Mouse (Mus musculus) MEL (cell line): ENCODE data around the gene Tubgcp6. TPM values are rescaled to one million over a fixed set of nuclear protein-coding genes. Genes with fewer than 3 reads are reported as not detected.

ENCODE experiments used
- DNase-seq: peaks from one replicate; pipeline ENCODE4 v3.0.0; 2011; ENCODE audit warnings: low read depth, low spot score
- H3K27ac ChIP-seq: 2 replicates; pipeline ENCODE4 v1.5.1; 2012; ENCODE audit warnings: low read depth, mild to moderate bottlenecking, control low read depth, low read length, moderate library complexity; ENCODE audit not compliant: control insufficient read depth
- H3K27me3 ChIP-seq, 2 experiments: fragments of 150-350 bp in 1 of 2; sonication (generic) in 1 of 2; 2 replicates each; pipeline ENCODE4 v1.6.1; 2012; ENCODE audit warnings: low read length in 2 of 2, mild to moderate bottlenecking in 2 of 2, improper control_type of control experiment in 1 of 2, moderate library complexity in 1 of 2; ENCODE audit not compliant: insufficient read depth in 2 of 2, control insufficient read depth in 1 of 2
- H3K36me3 ChIP-seq, 2 experiments: 2 replicates each; pipeline ENCODE4 v1.6.1; 2012 to 2014; ENCODE audit warnings: low read length in 2 of 2, improper control_type of control experiment in 1 of 2, inconsistent platforms in 1 of 2, mild to moderate bottlenecking in 1 of 2; ENCODE audit not compliant: insufficient read depth in 2 of 2, control insufficient read depth in 1 of 2
- H3K4me1 ChIP-seq, 2 experiments: fragments of 150-350 bp in 1 of 2; sonication (generic) in 1 of 2; 2 replicates each; pipeline ENCODE4 v1.6.1; 2012; ENCODE audit warnings: low read length in 2 of 2, improper control_type of control experiment in 1 of 2, mild to moderate bottlenecking in 1 of 2; ENCODE audit not compliant: insufficient read depth in 2 of 2, control insufficient read depth in 1 of 2
- H3K4me3 ChIP-seq, 2 experiments: fragments of 150-350 bp in 1 of 2; sonication (generic) in 1 of 2; 2 replicates each; pipeline ENCODE4 v1.5.1; 2012; ENCODE audit warnings: low read depth in 2 of 2, low read length in 2 of 2, mild to moderate bottlenecking in 2 of 2, moderate library complexity in 2 of 2, control low read depth in 1 of 2, improper control_type of control experiment in 1 of 2; ENCODE audit not compliant: control insufficient read depth in 1 of 2, insufficient read depth in 1 of 2
- H3K79me2 ChIP-seq: 2 replicates; pipeline ENCODE4 v1.6.1; 2012; ENCODE audit warnings: mild to moderate bottlenecking, low read length, moderate library complexity; ENCODE audit not compliant: control insufficient read depth, poor library complexity, insufficient read depth
- H3K9ac ChIP-seq: 2 replicates; pipeline ENCODE4 v1.6.1; 2012; ENCODE audit warnings: low read depth, mild to moderate bottlenecking, control low read depth, low read length, moderate library complexity; ENCODE audit not compliant: control insufficient read depth, poor library complexity, severe bottlenecking
- H3K9me3 ChIP-seq: fragments of 150-350 bp; sonication (generic); replicated peaks from 2 replicates; pipeline ENCODE4 v1.6.1; 2012; ENCODE audit warnings: mild to moderate bottlenecking, low read length, improper control_type of control experiment, moderate library complexity; ENCODE audit not compliant: insufficient read depth
- BHLHE40 ChIP-seq: IDR thresholded peaks from 2 replicates; pipeline ENCODE4 v1.6.1; 2012; ENCODE audit warnings: low read depth, mild to moderate bottlenecking, inconsistent platforms, low read length, improper control_type of control experiment, borderline replicate concordance
- CTCF ChIP-seq, 3 experiments: IDR thresholded peaks in 2 of 3; conservative IDR thresholded peaks in 1 of 3; 2 replicates each; pipeline ENCODE4 v1.5.1; 2011 to 2012; ENCODE audit warnings: low read length in 3 of 3, low read depth in 2 of 3, mild to moderate bottlenecking in 2 of 3, improper control_type of control experiment in 1 of 3, inconsistent platforms in 1 of 3, mixed read lengths in 1 of 3, moderate library complexity in 1 of 3; ENCODE audit not compliant: control insufficient read depth in 1 of 3, insufficient read depth in 1 of 3, poor library complexity in 1 of 3, severe bottlenecking in 1 of 3
- E2F4 ChIP-seq: IDR thresholded peaks from 2 replicates; pipeline ENCODE4 v1.6.1; 2011; ENCODE audit warnings: low read depth, low read length, improper control_type of control experiment, borderline replicate concordance
- ELF1 ChIP-seq: IDR thresholded peaks from 2 replicates; pipeline ENCODE4 v1.6.1; 2014; ENCODE audit warnings: low read depth, mild to moderate bottlenecking, inconsistent platforms, low read length, improper control_type of control experiment, moderate library complexity
- GABPA ChIP-seq: IDR thresholded peaks from 2 replicates; pipeline ENCODE4 v1.6.1; 2012; ENCODE audit warnings: low read depth, mild to moderate bottlenecking, inconsistent platforms, low read length, improper control_type of control experiment, moderate library complexity
- GATA1 ChIP-seq: IDR thresholded peaks from 2 replicates; pipeline ENCODE4 v1.6.1; 2011; ENCODE audit warnings: low read depth, low read length, improper control_type of control experiment
- HCFC1 ChIP-seq: IDR thresholded peaks from 2 replicates; pipeline ENCODE4 v1.6.1; 2012; ENCODE audit warnings: low read depth, mild to moderate bottlenecking, inconsistent platforms, low read length, improper control_type of control experiment, moderate library complexity
- JUND ChIP-seq: IDR thresholded peaks from 2 replicates; pipeline ENCODE4 v1.6.1; 2011; ENCODE audit warnings: low read depth, mild to moderate bottlenecking, improper control_type of control experiment, low read length
- KAT2A ChIP-seq: conservative IDR thresholded peaks from 2 replicates; pipeline ENCODE4 v1.6.1; 2012; ENCODE audit warnings: low read depth, low read length, improper control_type of control experiment, inconsistent platforms
- MAX ChIP-seq: IDR thresholded peaks from 2 replicates; pipeline ENCODE4 v1.6.1; 2011; ENCODE audit warnings: low read length, improper control_type of control experiment
- MAZ ChIP-seq: IDR thresholded peaks from 2 replicates; pipeline ENCODE4 v1.6.1; 2012; ENCODE audit warnings: low read depth, mild to moderate bottlenecking, inconsistent platforms, low read length, improper control_type of control experiment
- MEF2A ChIP-seq: IDR thresholded peaks from 2 replicates; pipeline ENCODE4 v1.6.1; 2014; ENCODE audit warnings: low read depth, mild to moderate bottlenecking, inconsistent platforms, low read length, improper control_type of control experiment; ENCODE audit not compliant: poor library complexity, insufficient replicate concordance, severe bottlenecking; ENCODE audit errors: extremely low read depth
- MXI1 ChIP-seq: IDR thresholded peaks from 2 replicates; pipeline ENCODE4 v1.6.1; 2011; ENCODE audit warnings: mild to moderate bottlenecking, low read depth, low read length, improper control_type of control experiment
- MYB ChIP-seq: IDR thresholded peaks from 2 replicates; pipeline ENCODE4 v1.6.1; 2011; ENCODE audit warnings: mild to moderate bottlenecking, low read depth, low read length, improper control_type of control experiment
- POLR2AphosphoS2 ChIP-seq: IDR thresholded peaks from 2 replicates; pipeline ENCODE4 v1.6.1; 2011; ENCODE audit warnings: low read length, improper control_type of control experiment
- RCOR1 ChIP-seq: IDR thresholded peaks from 2 replicates; pipeline ENCODE4 v1.6.1; 2012; ENCODE audit warnings: low read depth, mild to moderate bottlenecking, inconsistent platforms, low read length, improper control_type of control experiment
- SMC3 ChIP-seq: IDR thresholded peaks from 2 replicates; pipeline ENCODE4 v1.6.1; 2011; ENCODE audit warnings: low read depth, low read length, improper control_type of control experiment
- TCF12 ChIP-seq: IDR thresholded peaks from 2 replicates; pipeline ENCODE4 v1.6.1; 2014; ENCODE audit warnings: low read depth, mild to moderate bottlenecking, inconsistent platforms, low read length, improper control_type of control experiment, moderate library complexity
- UBTF ChIP-seq: IDR thresholded peaks from 2 replicates; pipeline ENCODE4 v1.6.1; 2012; ENCODE audit warnings: low read depth, mild to moderate bottlenecking, inconsistent platforms, low read length, improper control_type of control experiment, moderate library complexity, borderline replicate concordance; ENCODE audit not compliant: insufficient read depth
- USF1 ChIP-seq: IDR thresholded peaks from 2 replicates; pipeline ENCODE4 v1.6.1; 2014; ENCODE audit warnings: low read depth, mild to moderate bottlenecking, inconsistent platforms, low read length, improper control_type of control experiment, moderate library complexity
- USF2 ChIP-seq, 2 experiments: IDR thresholded peaks; 2 replicates each; pipeline ENCODE4 v1.6.1; 2011 to 2012; ENCODE audit warnings: improper control_type of control experiment in 2 of 2, low read length in 2 of 2, borderline replicate concordance in 1 of 2, inconsistent platforms in 1 of 2, low read depth in 1 of 2, mild to moderate bottlenecking in 1 of 2; ENCODE audit not compliant: insufficient read depth in 1 of 2
- ZNF384 ChIP-seq: IDR thresholded peaks from 2 replicates; pipeline ENCODE4 v1.6.1; 2012; ENCODE audit warnings: low read depth, mild to moderate bottlenecking, inconsistent platforms, low read length, improper control_type of control experiment
- polyA plus RNA-seq, 2 experiments: library from polyadenylated mRNA; stranded (reverse) in 1 of 2; unstranded in 1 of 2; fragments of >175 nt in 1 of 2; fragments of >200 nt in 1 of 2; gene quantifications; 2 replicates each; pipeline versions ENCODE4 v1.2.1 to v1.2.4; 2012; ENCODE audit warnings: low replicate concordance in 2 of 2, low read depth in 1 of 2; ENCODE audit not compliant: insufficient read length in 2 of 2, insufficient read depth in 1 of 2, missing spikeins in 1 of 2
- total RNA-seq: library from RNA; depleted of rRNA; stranded (reverse); fragments of 300-350 nt; gene quantifications from 2 replicates; pipeline ENCODE4 v1.2.3, GENCODE M21; 2012; rRNA removed

Gene Tubgcp6
- total and polyA plus RNA-seq, 3 experiments: 17.5 to 25.3 TPM; not detected in 1

DNA sequence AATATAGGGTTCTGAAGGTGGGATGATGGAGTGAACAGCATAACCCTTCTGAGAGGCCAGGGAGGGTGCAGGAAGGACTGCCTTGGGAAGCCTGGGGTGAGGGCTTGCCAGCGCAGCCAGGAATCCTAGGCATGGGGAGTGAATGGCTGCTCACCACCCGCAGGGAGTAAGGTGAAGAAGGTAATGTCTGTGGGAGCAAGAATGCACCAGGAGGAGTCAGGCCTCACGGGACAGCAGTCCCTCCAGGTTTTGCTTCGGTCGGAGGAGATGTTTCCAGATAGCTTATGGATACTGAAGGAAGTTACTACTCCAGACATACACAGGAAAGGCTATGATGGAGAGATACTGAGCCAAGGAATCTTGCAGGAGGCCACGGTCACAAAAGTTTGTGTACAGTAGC lies 64.2 kb downstream of the Tubgcp6 start:
- Histone ChIP-seq H3K9me3 (no peaks in the 10 kb centered on the region), H3K79me2 (no peaks in the 10 kb centered on the region), H3K27ac (no peak overlapping the region), H3K4me1 (no peaks in the 10 kb centered on the region), H3K36me3 (no peaks in the 10 kb centered on the region), H3K27me3 (peaks cover 0 to 6% of the 10 kb centered on the region in 2 experiments; a peak in 3 of 4 replicates), H3K9ac (no peak overlapping the region), H3K4me3 (no peak overlapping the region)
- DNase-seq: no peak
- TF ChIP-seq MXI1: no peak
- TF ChIP-seq USF1: no peak
- TF ChIP-seq MEF2A: no peak
- TF ChIP-seq JUND: no peak
- no peak for TF ChIP-seq ELF1
- TF ChIP-seq CTCF (IDR thresholded peaks at IDR 0.05 in 2 of 3, conservative IDR thresholded peaks at IDR 0.05 in 1 of 3; ENCODE audit: control insufficient read depth in 1 of 3, insufficient read depth in 1 of 3, low read depth in 2 of 3, low read length in 3 of 3, poor library complexity in 1 of 3, severe bottlenecking in 1 of 3): no peak
- no peak for TF ChIP-seq HCFC1
- TF ChIP-seq MAZ: no peak
- no peak for TF ChIP-seq GABPA
- no peak for TF ChIP-seq KAT2A
- TF ChIP-seq E2F4: no peak
- TF ChIP-seq UBTF: no peak

DNA sequence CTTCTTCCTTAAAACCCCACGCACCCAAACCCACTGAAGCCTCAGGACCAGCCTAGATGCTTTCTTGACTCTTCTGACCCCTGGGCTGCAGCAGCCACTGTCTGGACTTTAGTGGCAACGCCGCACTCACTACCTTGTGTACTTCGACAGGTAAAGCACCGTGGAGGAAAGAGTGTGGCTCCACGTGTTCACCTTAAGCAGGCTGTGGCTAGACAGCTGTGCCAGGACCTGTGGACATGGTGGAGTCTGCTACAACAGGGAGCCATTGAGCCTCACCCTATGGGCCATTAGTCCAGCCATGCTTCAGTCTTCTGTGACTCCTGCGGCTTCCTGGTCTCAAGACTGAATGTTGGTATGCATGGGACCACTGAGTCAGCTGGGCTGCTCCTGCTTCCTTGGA lies 68.2 kb downstream of the Tubgcp6 start:
- no peak for TF ChIP-seq GATA1
- TF ChIP-seq TCF12: no peak
- no peak for TF ChIP-seq RCOR1
- TF ChIP-seq POLR2AphosphoS2: no peak
- TF ChIP-seq ZNF384: no peak
- TF ChIP-seq MAX: no peak
- no peak for TF ChIP-seq USF2 (IDR thresholded peaks at IDR 0.05; ENCODE audit: borderline replicate concordance in 1 of 2, insufficient read depth in 1 of 2, low read depth in 1 of 2, low read length in 2 of 2)
- TF ChIP-seq BHLHE40: no peak
- TF ChIP-seq SMC3: no peak
- no peak for TF ChIP-seq MAZ
- TF ChIP-seq MYB: no peak

More for the DNA sequence above, 68.2 kb downstream of the Tubgcp6 start:
- no peaks in the 10 kb centered on the region for H3K4me1 ChIP-seq
- H3K36me3 ChIP-seq: no peaks in the 10 kb centered on the region
- no peak overlapping the region for H3K27ac ChIP-seq
- peaks cover 5 to 16% of the 10 kb centered on the region in 2 experiments for H3K27me3 ChIP-seq
- no peak overlapping the region for H3K4me3 ChIP-seq
- no peaks in the 10 kb centered on the region for H3K9me3 ChIP-seq
- DNase-seq: no peak
- H3K9ac ChIP-seq: no peak overlapping the region
- no peaks in the 10 kb centered on the region for H3K79me2 ChIP-seq

Other genes starting within 250 kb of the Tubgcp6 start
- gene Ttll8, start 168.7 kb downstream of the Tubgcp6 start, total RNA-seq: not detected in 2 replicates
- gene Ttll8, start 168.7 kb downstream of the Tubgcp6 start, polyA plus RNA-seq: not detected
- not detected in 2 replicates for gene Mlc1, start 144.1 kb downstream of the Tubgcp6 start, total RNA-seq
- gene Mlc1, start 144.1 kb downstream of the Tubgcp6 start, polyA plus RNA-seq: not detected
- not detected in 2 replicates for gene Mov10l1, start 140.2 kb downstream of the Tubgcp6 start, total RNA-seq
- not detected for gene Mov10l1, start 140.2 kb downstream of the Tubgcp6 start, polyA plus RNA-seq
- not detected in 2 replicates for gene Panx2, start 63.4 kb downstream of the Tubgcp6 start, total RNA-seq
- not detected for gene Panx2, start 63.4 kb downstream of the Tubgcp6 start, polyA plus RNA-seq
- 43.1 and 45.9 TPM in 2 replicates for gene Trabd, start 48.0 kb downstream of the Tubgcp6 start, total RNA-seq
- 10 to 100 TPM in 1 of 2 experiments, not detected in 1; 81.4 TPM for gene Trabd, start 48.0 kb downstream of the Tubgcp6 start, polyA plus RNA-seq
- gene Selenoo, start 34.0 kb downstream of the Tubgcp6 start, total RNA-seq: 13.6 and 17.3 TPM in 2 replicates
- 10 to 100 TPM in 1 of 2 experiments, not detected in 1; 16.6 TPM for gene Selenoo, start 34.0 kb downstream of the Tubgcp6 start, polyA plus RNA-seq
- 17.9 and 23.3 TPM in 2 replicates for gene Hdac10, start 5.6 kb upstream of the Tubgcp6 start, total RNA-seq
- gene Hdac10, start 5.6 kb upstream of the Tubgcp6 start, polyA plus RNA-seq: 10 to 100 TPM in 1 of 2 experiments, not detected in 1; 26.6 TPM
- 0.10 TPM in 1 of 2 replicates, not detected in the other for gene Mapk12, start 17.6 kb upstream of the Tubgcp6 start, total RNA-seq
- gene Mapk12, start 17.6 kb upstream of the Tubgcp6 start, polyA plus RNA-seq: under 1 TPM in 1 of 2 experiments, not detected in 1; 0.18 TPM
- gene Mapk11, start 26.5 kb upstream of the Tubgcp6 start, total RNA-seq: 0.04 and 0.16 TPM in 2 replicates
- under 1 TPM in 1 of 2 experiments, not detected in 1; 0.04 TPM for gene Mapk11, start 26.5 kb upstream of the Tubgcp6 start, polyA plus RNA-seq
- gene Plxnb2, start 57.7 kb upstream of the Tubgcp6 start, total RNA-seq: 0.10 and 0.19 TPM in 2 replicates
- under 1 TPM in 1 of 2 experiments, not detected in 1; 0.17 TPM for gene Plxnb2, start 57.7 kb upstream of the Tubgcp6 start, polyA plus RNA-seq
- gene Dennd6b, start 73.4 kb upstream of the Tubgcp6 start, total RNA-seq: 4.6 and 6.1 TPM in 2 replicates
- 10 to 100 TPM in 1 of 2 experiments, not detected in 1; 11.4 TPM for gene Dennd6b, start 73.4 kb upstream of the Tubgcp6 start, polyA plus RNA-seq
- 13.5 and 15.5 TPM in 2 replicates for gene Ppp6r2, start 88.4 kb upstream of the Tubgcp6 start, total RNA-seq
- gene Ppp6r2, start 88.4 kb upstream of the Tubgcp6 start, polyA plus RNA-seq: 10 to 100 TPM in 1 of 2 experiments, not detected in 1; 23.2 TPM
- 80.4 and 84.6 TPM in 2 replicates for gene Sbf1, start 192.2 kb upstream of the Tubgcp6 start, total RNA-seq
- 100 to 1,000 TPM in 1 of 2 experiments, not detected in 1; 147 TPM for gene Sbf1, start 192.2 kb upstream of the Tubgcp6 start, polyA plus RNA-seq
- 1.4 and 7.1 TPM in 2 replicates for gene Adm2, start 199.6 kb upstream of the Tubgcp6 start, total RNA-seq
- gene Adm2, start 199.6 kb upstream of the Tubgcp6 start, polyA plus RNA-seq: 10 to 100 TPM in 1 of 2 experiments, not detected in 1; 18.2 TPM
- not detected in 2 replicates for gene Miox, start 211.3 kb upstream of the Tubgcp6 start, total RNA-seq
- not detected for gene Miox, start 211.3 kb upstream of the Tubgcp6 start, polyA plus RNA-seq
- gene Lmf2, start 232.5 kb upstream of the Tubgcp6 start, total RNA-seq: 14.5 and 14.7 TPM in 2 replicates
- gene Lmf2, start 232.5 kb upstream of the Tubgcp6 start, polyA plus RNA-seq: 10 to 100 TPM in 1 of 2 experiments, not detected in 1; 52.0 TPM
- gene Ncaph2, start 232.6 kb upstream of the Tubgcp6 start, total RNA-seq: 126 and 137 TPM in 2 replicates
- 100 to 1,000 TPM; 160 to 165 TPM for gene Ncaph2, start 232.6 kb upstream of the Tubgcp6 start, polyA plus RNA-seq